Mouse (Mus musculus) megakaryocyte-erythroid progenitor cell, adult 5-6 weeks (primary cell): ENCODE measurements at regions not wholly inside any gene's neighbourhood (a gene's known extent, or its start where the extent isn't known, plus 50 kb on each side); places are given as distances from the start of the nearest gene placed in this dataset.

Experiments
- ATAC-seq: replicated peaks from 2 replicates; pipeline ENCODE4 v1.8.0; 2016; ENCODE audit warnings: mild to moderate bottlenecking, inconsistent platforms; ENCODE audit not compliant: severe bottlenecking, poor library complexity, low FRiP score, low TSS enrichment

- ATAC-seq: no peak
Observed at GRCm38 (mm10) chr12:68904770-68905169, 254.2 kb downstream of the Rps29 start.

- no peak for ATAC-seq
Observed at GRCm38 (mm10) chr12:68889141-68889540, 269.8 kb downstream of the Rps29 start.

- ATAC-seq: no peak
Observed at GRCm38 (mm10) chr12:68882503-68882902, 276.5 kb downstream of the Rps29 start.

DNA sequence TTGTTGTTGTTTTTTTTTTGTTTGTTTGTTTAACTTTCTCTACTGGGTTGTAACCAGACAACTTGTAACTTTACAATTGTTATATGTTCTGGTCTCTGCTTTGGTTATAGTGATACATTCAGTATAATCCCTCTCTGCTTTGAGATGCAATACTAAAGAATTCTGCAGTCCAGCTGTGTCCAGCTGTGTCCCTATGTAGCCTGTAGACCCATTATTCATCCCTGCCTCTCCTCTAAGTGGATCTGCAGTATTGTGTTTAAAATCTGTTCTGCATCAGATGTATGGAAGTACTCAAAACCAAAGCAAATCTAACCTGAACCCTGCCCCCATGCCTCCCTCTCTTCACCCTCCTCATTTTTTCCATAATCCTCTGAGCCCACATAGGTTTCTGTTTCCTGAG is 279.6 kb downstream of the Rps29 start:
- ATAC-seq: no peak

- no peak for ATAC-seq
Observed at GRCm38 (mm10) chr12:68871259-68871658, 287.7 kb downstream of the Rps29 start.

- ATAC-seq: no peak
Observed at GRCm38 (mm10) chr12:68862991-68863356, 296.0 kb downstream of the Rps29 start.

- ATAC-seq: no peak
Observed at GRCm38 (mm10) chr12:68862313-68862990, 296.5 kb downstream of the Rps29 start.

DNA sequence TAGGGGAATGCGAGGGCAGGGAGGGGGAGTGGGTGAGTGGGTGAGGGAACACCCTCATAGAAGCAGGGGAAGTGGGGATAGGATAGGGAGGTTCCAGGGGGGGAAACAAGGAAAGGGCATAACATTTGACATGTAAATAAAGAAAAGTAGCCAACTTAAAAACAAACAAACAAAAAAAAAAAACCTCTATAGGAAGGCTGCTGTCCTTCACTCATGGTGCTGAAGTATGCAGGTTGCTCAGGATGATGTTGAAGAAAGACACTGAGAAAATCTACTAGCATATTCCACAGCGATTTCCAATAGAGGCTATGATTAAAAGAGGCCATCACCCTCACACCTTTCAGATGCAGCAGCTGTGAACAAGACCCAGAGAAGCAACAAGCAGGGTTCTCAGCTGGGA is 298.7 kb downstream of the Rps29 start:
- no peak for ATAC-seq

DNA sequence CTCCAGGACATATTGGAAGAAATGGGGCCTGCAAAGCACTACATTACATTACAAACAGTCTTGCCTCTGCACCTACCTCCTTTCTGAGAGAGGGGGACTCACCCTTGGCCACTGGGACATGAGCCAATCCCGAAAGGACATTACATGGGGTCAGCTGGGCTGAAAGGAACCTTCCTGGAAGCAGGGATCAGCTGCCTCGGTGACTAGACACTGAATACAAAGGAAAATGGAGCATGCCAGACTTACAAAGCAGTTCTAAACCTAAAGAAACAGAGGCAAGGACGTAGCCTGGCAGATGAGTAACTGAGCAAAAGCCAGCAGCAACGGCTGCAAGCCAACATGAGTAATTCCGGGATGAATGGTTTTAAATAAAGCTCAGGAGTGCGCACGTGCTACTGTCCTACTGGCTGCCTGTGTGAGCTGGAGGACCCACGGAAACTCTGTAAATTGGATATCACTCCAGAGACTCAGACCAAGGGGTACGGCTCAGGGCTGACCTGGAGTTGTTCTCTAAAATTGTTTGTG is 309.3 kb downstream of the Rps29 start:
- ATAC-seq: no peak

DNA sequence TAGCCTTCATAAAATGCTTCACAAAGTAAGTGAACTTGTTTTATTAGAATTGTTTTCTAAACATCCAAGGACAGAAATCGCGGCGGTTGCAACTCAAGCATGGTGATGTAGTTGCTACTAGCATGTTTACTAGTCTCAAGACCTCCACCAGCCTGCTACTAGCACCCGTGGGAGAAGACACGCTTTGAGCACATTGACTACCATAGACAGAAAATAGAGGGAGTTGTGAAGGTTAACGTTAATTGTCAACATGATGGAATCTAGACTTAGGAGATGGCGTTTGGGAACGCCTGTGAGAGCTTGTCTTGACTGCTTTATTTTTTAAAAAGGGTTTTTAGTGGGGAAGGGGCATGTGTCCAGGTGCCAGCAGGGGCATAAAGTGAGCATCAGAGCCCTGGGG is 318.2 kb downstream of the Rps29 start:
- ATAC-seq: no peak

DNA sequence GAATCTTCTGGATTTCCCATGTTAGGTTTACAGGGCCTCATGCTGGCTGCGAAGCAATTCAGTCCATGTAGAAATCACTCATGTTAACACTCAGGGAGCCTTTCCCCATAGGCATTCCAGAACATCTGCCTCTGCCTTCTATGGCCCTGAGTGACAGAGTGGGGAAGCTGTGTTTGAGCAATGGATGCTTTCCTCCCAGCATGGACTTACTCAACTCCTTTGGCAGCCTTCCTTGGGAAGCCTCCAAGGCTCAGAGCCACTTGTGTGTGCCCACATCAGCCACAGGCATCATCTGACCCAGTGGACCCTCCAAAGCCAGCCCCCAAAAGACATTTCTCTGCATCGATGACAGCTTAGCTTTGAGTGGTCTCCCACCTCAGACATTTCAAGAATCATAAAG is 318.8 kb downstream of the Rps29 start:
- no peak for ATAC-seq

GRCm38 (mm10) chr12:68836023-68836422 is 323.0 kb downstream of the Rps29 start:
- no peak for ATAC-seq

GRCm38 (mm10) chr12:68833914-68834313 is 325.1 kb downstream of the Rps29 start:
- ATAC-seq: no peak

- no peak for ATAC-seq
Observed at GRCm38 (mm10) chr12:68829404-68829803, 329.6 kb downstream of the Rps29 start.

- no peak for ATAC-seq
Observed at GRCm38 (mm10) chr12:68827549-68828249, 331.3 kb downstream of the Rps29 start.

GRCm38 (mm10) chr12:68794396-68794795 is 364.6 kb downstream of the Rps29 start:
- ATAC-seq: no peak

GRCm38 (mm10) chr12:68783636-68784035 is 375.4 kb downstream of the Rps29 start:
- ATAC-seq: no peak

DNA sequence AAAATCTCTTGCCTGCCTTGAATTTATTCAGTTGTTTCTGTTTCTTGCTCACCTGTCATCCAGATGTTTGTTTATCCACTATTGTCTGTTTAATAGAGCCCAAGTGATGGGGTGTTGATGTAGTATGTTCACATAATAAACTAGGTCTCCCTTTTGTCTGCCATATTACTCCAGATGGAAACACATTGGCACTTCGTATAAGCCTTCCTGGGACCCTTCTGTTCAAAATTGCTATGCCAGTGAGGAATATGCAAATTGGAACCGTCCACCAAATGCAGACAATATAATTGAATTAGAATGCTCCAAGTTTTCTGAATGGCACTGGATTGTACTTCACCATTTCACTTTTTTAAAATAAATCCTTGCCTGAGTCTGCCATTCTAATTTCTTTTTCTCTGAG is 383.5 kb downstream of the Rps29 start:
- ATAC-seq: no peak

GRCm38 (mm10) chr12:68774800-68775199 is 384.2 kb downstream of the Rps29 start:
- no peak for ATAC-seq

DNA sequence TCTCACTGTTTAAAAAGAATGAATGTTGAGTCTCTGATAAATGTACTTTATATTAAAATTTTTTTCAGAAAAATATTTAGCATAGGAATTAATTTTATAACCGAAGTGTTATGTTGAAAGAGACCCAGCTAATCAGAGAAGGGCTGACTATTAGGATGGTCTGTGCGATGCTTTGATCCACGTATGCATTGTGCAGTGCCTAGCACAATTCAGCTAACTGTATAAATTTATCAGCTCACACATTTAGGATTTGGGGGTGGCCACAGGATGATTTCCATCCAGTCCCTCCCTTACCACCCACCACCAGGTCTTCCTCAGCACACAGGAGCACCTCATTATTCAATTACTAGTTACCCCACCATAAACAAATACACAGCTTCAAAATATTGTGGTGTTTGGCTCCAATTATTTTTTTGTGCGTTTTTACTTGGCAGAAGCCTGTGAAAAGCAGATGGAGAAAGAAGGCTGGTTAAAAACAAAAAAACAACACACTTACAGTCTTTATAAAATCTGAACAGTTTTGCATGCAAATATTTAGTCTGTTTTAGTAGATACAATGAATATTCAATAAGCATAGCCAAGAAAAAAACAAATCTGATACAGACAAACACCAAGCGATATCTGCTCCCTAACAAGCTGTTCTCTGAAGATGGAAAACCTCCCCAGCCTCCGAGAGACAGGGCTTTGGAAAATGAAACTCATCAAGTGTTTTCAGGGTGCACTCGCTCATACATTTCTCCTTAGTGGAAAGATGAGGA is 400.5 kb downstream of the Rps29 start:
- ATAC-seq: no peak
